ENCODE assay signal across 9 mouse cellular contexts in genomic region chr3:115715900-115716515, GRCm38 (mm10). TPM values are rescaled to one million over a fixed set of nuclear protein-coding genes. Genes with fewer than 3 reads are reported as not detected.
DNase-seq lines count a peak whose midpoint lies in the region; ATAC-seq and TF ChIP-seq lines count a peak whose summit lies in the region.
"Had no signal": no experiment of that assay in that cellular context is flagged by ENCODE, and none has a peak within 500 bp of the region (broad histone marks: within the 10 kb centered on the region; RNA-seq: fewer than 3 reads in every experiment).

No protein-coding gene starts in this region.

- H3K9ac ChIP-seq in CH12.LX (ENCODE audit: insufficient read depth, low read depth), result no peak overlapping the region
- H3K9ac ChIP-seq in heart, embryonic 12.5 days, result peak overlapping the region; percentile 94
- no peak overlapping the region; the same call in 1 of the 2 replicates for H3K9ac ChIP-seq in liver, embryonic 14.5 days (replicated peaks)

- no peak for ATAC-seq in heart, embryonic 12.5 days (ENCODE audit: insufficient number of reproducible peaks, low FRiP score)
- peak; percentile 71 for ATAC-seq in liver, embryonic 14.5 days (ENCODE audit: insufficient read depth)
- no peak for ATAC-seq in frontal cortex, adult (ENCODE audit: low TSS enrichment)

- peaks cover 7 to 17% of the 10 kb centered on the region in 2 experiments for H3K36me3 ChIP-seq in CH12.LX (replicated peaks in 1 of 2; ENCODE audit: control insufficient read depth in 1 of 2, insufficient read depth in 1 of 2, low read length in 1 of 2)
- peaks cover 16% of the 10 kb centered on the region for H3K36me3 ChIP-seq in heart, embryonic 12.5 days
- H3K36me3 ChIP-seq in liver, embryonic 14.5 days (replicated peaks; ENCODE audit: control insufficient read depth, insufficient read depth, low read depth), result no peaks in the 10 kb centered on the region

- TF ChIP-seq CTCF in CH12.LX (conservative IDR thresholded peaks at IDR 0.05 in 1 of 2, IDR thresholded peaks at IDR 0.05 in 1 of 2; ENCODE audit: low read depth in 2 of 2, low read length in 2 of 2), result no peak
- TF ChIP-seq CTCF in liver, embryonic 14.5 days (IDR thresholded peaks at IDR 0.05; ENCODE audit: low read depth), result no peak
- no peak for TF ChIP-seq CTCF in cerebellum, adult 2 months (IDR thresholded peaks at IDR 0.05; ENCODE audit: borderline replicate concordance, insufficient read depth, low read depth, low read length)

- no peak; the same call in 1 of the 2 replicates for TF ChIP-seq EP300 in CH12.LX (IDR thresholded peaks at IDR 0.05; ENCODE audit: low read length)
- peak; percentile 63 for TF ChIP-seq EP300 in liver, embryonic 14.5 days (IDR thresholded peaks at IDR 0.05; ENCODE audit: low read depth)

- peak overlapping the region; percentile 82; the same call in 1 of the 2 replicates for H3K4me2 ChIP-seq in CH12.LX (ENCODE audit: insufficient read depth, low read depth, poor library complexity, severe bottlenecking)
- H3K4me2 ChIP-seq in heart, embryonic 12.5 days, result peak overlapping the region; percentile 81
- H3K4me2 ChIP-seq in liver, embryonic 14.5 days (ENCODE audit: low read depth), result peak overlapping the region; percentile 99

- H3K27me3 ChIP-seq in CH12.LX (replicated peaks), result peaks cover 3% of the 10 kb centered on the region
- no peaks in the 10 kb centered on the region for H3K27me3 ChIP-seq in heart, embryonic 12.5 days (replicated peaks)
- H3K27me3 ChIP-seq in liver, embryonic 14.5 days (ENCODE audit: control insufficient read depth, insufficient read depth, low read length), result no peaks in the 10 kb centered on the region
- peaks cover 2% of the 10 kb centered on the region; the same call in 1 of the 2 replicates for H3K27me3 ChIP-seq in cerebellum, adult 2 months (ENCODE audit: control insufficient read depth, insufficient read depth, low read length)

- H3K4me3 ChIP-seq in CH12.LX (replicated peaks in 1 of 3; ENCODE audit: low read depth in 2 of 3, low read length in 2 of 3, poor library complexity in 1 of 3), result no peak overlapping the region
- H3K4me3 ChIP-seq in heart, embryonic 12.5 days, result peak overlapping the region; percentile 72
- H3K4me3 ChIP-seq in liver, embryonic 14.5 days (ENCODE audit: insufficient read depth in 1 of 2, low read depth in 2 of 2, low read length in 2 of 2), result peak overlapping the region in 1 of 2 experiments; percentile 65; a peak in 2 of 4 replicates
- no peak overlapping the region for H3K4me3 ChIP-seq in cerebellum, adult 2 months (replicated peaks; ENCODE audit: insufficient read depth, low read depth, low read length)

- TF ChIP-seq POLR2A in CH12.LX (IDR thresholded peaks at IDR 0.05; ENCODE audit: low read depth, low read length), result no peak
- no peak for TF ChIP-seq POLR2A in cerebellum, adult 2 months (IDR thresholded peaks at IDR 0.05; ENCODE audit: borderline replicate concordance, insufficient read depth, low read length)

- peak; percentile 35 to 48 for DNase-seq in B cell, adult 2 months
- DNase-seq in CH12.LX (ENCODE audit: extremely low read depth), result no peak
- DNase-seq in liver, embryonic 14.5 days (ENCODE audit: low read depth in 3 of 3, low spot score in 3 of 3), result peak; percentile 37 to 57 (median 42)
- DNase-seq in frontal cortex, postnatal 25 days (ENCODE audit: low spot score in 2 of 2), result no peak
- no peak for DNase-seq in ovary, postnatal 10 days (ENCODE audit: low spot score)
- no peak for DNase-seq in cerebellum, adult 2 months

- in situ Hi-C loops in CH12.LX (cut with MboI; ENCODE audit: low pct_ligation_motif_present, low pct_unique_long_range_greater_than_20kb, low sequenced_read_pairs), result no loop called here

- H3K79me2 ChIP-seq in CH12.LX (replicated peaks; ENCODE audit: control insufficient read depth, extremely low read depth, insufficient read depth, poor library complexity, severe bottlenecking), result no peaks in the 10 kb centered on the region

- H3K4me1 ChIP-seq in CH12.LX (ENCODE audit: control insufficient read depth in 1 of 2, insufficient read depth in 2 of 2), result peaks cover 19 to 34% of the 10 kb centered on the region in 2 experiments
- peaks cover 27% of the 10 kb centered on the region for H3K4me1 ChIP-seq in heart, embryonic 12.5 days (replicated peaks)
- H3K4me1 ChIP-seq in liver, embryonic 14.5 days (replicated peaks; ENCODE audit: control insufficient read depth in 2 of 2, insufficient read depth in 2 of 2, low read length in 1 of 2), result peaks cover 13 to 22% of the 10 kb centered on the region in 2 experiments
- no peaks in the 10 kb centered on the region for H3K4me1 ChIP-seq in cerebellum, adult 2 months (ENCODE audit: control insufficient read depth, insufficient read depth, low read length)

- TF ChIP-seq RAD21 in CH12.LX (IDR thresholded peaks at IDR 0.05; ENCODE audit: low read depth, low read length), result no peak

- H3K9me3 ChIP-seq in CH12.LX (replicated peaks; ENCODE audit: low read length), result peaks cover 12% of the 10 kb centered on the region
- H3K9me3 ChIP-seq in heart, embryonic 12.5 days (replicated peaks), result no peaks in the 10 kb centered on the region
- H3K9me3 ChIP-seq in liver, embryonic 14.5 days (ENCODE audit: control insufficient read depth, low read length), result no peaks in the 10 kb centered on the region

- dilution Hi-C loops in CH12.LX (cut with MboI; ENCODE audit: extremely low pct_ligation_motif_present, extremely low pct_unique_long_range_greater_than_20kb, low sequenced_read_pairs), result no loop called here

- WGBS in heart, embryonic 12.5 days, result 53% methylated on average over 3 of the region's 3 CpGs
- WGBS in liver, embryonic 14.5 days (ENCODE audit: insufficient replicate concordance), result 10% methylated on average over 3 of the region's 3 CpGs
- WGBS in cerebellum, adult 2 months, result 93% methylated on average over 3 of the region's 3 CpGs

- no peak overlapping the region for H3K27ac ChIP-seq in CH12.LX (ENCODE audit: insufficient read depth, low read depth)
- peak overlapping the region; percentile 99 for H3K27ac ChIP-seq in heart, embryonic 12.5 days (ENCODE audit: poor library complexity, severe bottlenecking)
- peak overlapping the region; percentile 20 for H3K27ac ChIP-seq in liver, embryonic 14.5 days
- no peak overlapping the region for H3K27ac ChIP-seq in cerebellum, adult 2 months (ENCODE audit: insufficient read depth, low read length)

TF ChIP-seq in CH12.LX, 34 proteins besides CTCF, POLR2A, EP300 and RAD21:
- TF ChIP-seq RCOR1 (conservative IDR thresholded peaks at IDR 0.05; ENCODE audit: low read depth, low read length) (0 out of 2 replicates have a peak, but pooled peaks have one; percentile 26), ZNF384 (IDR thresholded peaks at IDR 0.05; ENCODE audit: low read depth, low read length) (peak; percentile 87), MXI1 (IDR thresholded peaks at IDR 0.05; ENCODE audit: low read depth, low read length) (no peak), IRF4 (IDR thresholded peaks at IDR 0.05; ENCODE audit: low read depth, low read length) (peak; percentile 44; the same call in 1 of the 2 replicates)

RNA-seq across cellular contexts. Expression of gene S1pr1, which starts 1.1 kb away (rescaled TPM):
- total RNA-seq in CH12.LX (2012; rRNA removed) (1.4 and 1.8 TPM in 2 replicates), CH12.LX (2014; rRNA removed) (4.1 and 4.6 TPM in 2 replicates)
- polyA plus RNA-seq in CH12.LX (2012; ENCODE audit: insufficient read length, low read depth), result 6.1 and 7.1 TPM in 2 replicates
- polyA plus RNA-seq in heart, embryonic 12.5 days (2016; fragmentation: Nextera tagmentation; extraction: Ambion mirVana), result 86.0 and 87.5 TPM in 2 replicates
- polyA plus RNA-seq in liver, embryonic 14.5 days (2012; rRNA removed), result 5.9 and 6.3 TPM in 2 replicates
- 5.6 and 6.3 TPM in 2 replicates for polyA plus RNA-seq in liver, embryonic 14.5 days (2014; fragmentation: Nextera tagmentation; extraction: Ambion mirVana)
- polyA plus RNA-seq in cerebellum, adult 2 months (2012; rRNA removed), result 119 and 126 TPM in 2 replicates
- polyA plus RNA-seq: erythroblast, embryonic 14.5 days had no signal

Comparison
In these comparisons a context has a peak if more than half of its experiments do, and no peak if none do; other contexts are left out.
1. DNase-seq: peak in B cell, adult 2 months (2 of 2) and liver, embryonic 14.5 days (3 of 3); none in CH12.LX (single experiment), frontal cortex, postnatal 25 days (0 of 2), ovary, postnatal 10 days (single experiment) and cerebellum, adult 2 months (0 of 2).
2. H3K27ac ChIP-seq: peak in heart, embryonic 12.5 days (single experiment) and liver, embryonic 14.5 days (single experiment); none in CH12.LX (single experiment) and cerebellum, adult 2 months (single experiment).
3. RNA of gene S1pr1, which starts 1.1 kb away (polyA plus RNA-seq): 119 to 126 TPM in cerebellum, adult 2 months and 86.0 to 87.5 TPM in heart, embryonic 12.5 days; 6.1 to 7.1 TPM in CH12.LX and 5.6 to 6.3 TPM in liver, embryonic 14.5 days; every median in the first group is over 10 times any median in the second.
4. Peak in every context shown above with its lines, with median percentiles within 50 percentile points of each other: H3K4me2 ChIP-seq.